Mouse (Mus musculus): ENCODE measurements at regions not wholly inside any gene's neighbourhood (a gene's known extent, or its start where the extent isn't known, plus 50 kb on each side); places are given as distances from the start of the nearest gene placed in this dataset.

DNA sequence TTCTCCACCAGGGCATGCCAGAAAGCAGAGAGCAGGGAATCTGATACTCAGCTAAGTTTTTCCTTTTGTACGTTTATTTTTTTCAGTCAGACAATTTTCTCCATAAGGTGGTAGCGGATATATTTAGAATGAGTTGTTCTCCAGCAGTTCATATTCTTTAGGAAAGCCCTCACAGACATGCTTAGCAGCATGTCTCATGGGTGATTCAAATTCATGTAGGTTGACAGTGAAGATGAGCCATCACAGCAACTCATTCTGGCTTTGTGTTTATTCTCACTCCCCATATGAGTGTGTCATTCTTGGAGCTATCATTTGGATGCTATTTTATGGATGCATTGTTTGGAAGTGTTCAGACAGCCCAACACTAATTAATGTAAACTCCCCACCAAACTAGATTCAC, 424.2 kb upstream of the Fat3 start:
- ATAC-seq (replicated peaks; ENCODE audit: low FRiP score, low read depth) = no peak
- Histone ChIP-seq H3K4me2 (ENCODE audit: low read length) (no peak overlapping the region), H3K4me3 (replicated peaks; ENCODE audit: low read depth, low read length) (no peak overlapping the region), H3K36me3 (ENCODE audit: insufficient read depth, low read length) (no peaks in the 10 kb centered on the region), H3K9me3 (replicated peaks; ENCODE audit: low read length) (no peaks in the 10 kb centered on the region), H3K27ac (no peak overlapping the region), H3K4me1 (replicated peaks; ENCODE audit: insufficient read depth, low read length) (no peaks in the 10 kb centered on the region), H3K27me3 (ENCODE audit: insufficient read depth, low read length) (no peaks in the 10 kb centered on the region), H3K9ac (ENCODE audit: low read depth, low read length) (no peak overlapping the region)
- 79% methylated on average over 2 of the region's 2 CpGs for WGBS
- no peak for TF ChIP-seq CTCF (IDR thresholded peaks at IDR 0.05; ENCODE audit: low read depth)
- no peak for DNase-seq (ENCODE audit: low spot score)

- Histone ChIP-seq H3K36me3 (ENCODE audit: insufficient read depth, low read length) (no peaks in the 10 kb centered on the region), H3K9me3 (replicated peaks; ENCODE audit: low read length) (no peaks in the 10 kb centered on the region), H3K4me3 (replicated peaks; ENCODE audit: low read depth, low read length) (no peak overlapping the region), H3K4me2 (ENCODE audit: low read length) (no peak overlapping the region), H3K27me3 (ENCODE audit: insufficient read depth, low read length) (no peaks in the 10 kb centered on the region), H3K4me1 (replicated peaks; ENCODE audit: insufficient read depth, low read length) (no peaks in the 10 kb centered on the region), H3K27ac (no peak overlapping the region), H3K9ac (ENCODE audit: low read depth, low read length) (no peak overlapping the region)
- ATAC-seq (replicated peaks; ENCODE audit: low FRiP score, low read depth) (no peak), DNase-seq (ENCODE audit: low spot score) (no peak)
- TF ChIP-seq CTCF (IDR thresholded peaks at IDR 0.05; ENCODE audit: low read depth) = no peak
These were observed 405.1 kb upstream of the Fat3 start for GRCm38 (mm10) chr9:16906155-16906554.

- DNase-seq (ENCODE audit: low spot score) (peak; percentile 24), ATAC-seq (replicated peaks; ENCODE audit: low FRiP score, low read depth) (no peak)
- Histone ChIP-seq H3K9me3 (replicated peaks; ENCODE audit: low read length) (no peaks in the 10 kb centered on the region), H3K27me3 (ENCODE audit: insufficient read depth, low read length) (no peaks in the 10 kb centered on the region), H3K4me1 (replicated peaks; ENCODE audit: insufficient read depth, low read length) (no peaks in the 10 kb centered on the region), H3K4me2 (ENCODE audit: low read length) (no peak overlapping the region), H3K9ac (ENCODE audit: low read depth, low read length) (no peak overlapping the region), H3K27ac (no peak overlapping the region), H3K4me3 (replicated peaks; ENCODE audit: low read depth, low read length) (no peak overlapping the region), H3K36me3 (ENCODE audit: insufficient read depth, low read length) (no peaks in the 10 kb centered on the region)
- 50% methylated on average over 2 of the region's 2 CpGs for WGBS
- TF ChIP-seq CTCF (IDR thresholded peaks at IDR 0.05; ENCODE audit: low read depth) = no peak
These were observed 398.0 kb upstream of the Fat3 start for GRCm38 (mm10) chr9:16899060-16899459.

DNA sequence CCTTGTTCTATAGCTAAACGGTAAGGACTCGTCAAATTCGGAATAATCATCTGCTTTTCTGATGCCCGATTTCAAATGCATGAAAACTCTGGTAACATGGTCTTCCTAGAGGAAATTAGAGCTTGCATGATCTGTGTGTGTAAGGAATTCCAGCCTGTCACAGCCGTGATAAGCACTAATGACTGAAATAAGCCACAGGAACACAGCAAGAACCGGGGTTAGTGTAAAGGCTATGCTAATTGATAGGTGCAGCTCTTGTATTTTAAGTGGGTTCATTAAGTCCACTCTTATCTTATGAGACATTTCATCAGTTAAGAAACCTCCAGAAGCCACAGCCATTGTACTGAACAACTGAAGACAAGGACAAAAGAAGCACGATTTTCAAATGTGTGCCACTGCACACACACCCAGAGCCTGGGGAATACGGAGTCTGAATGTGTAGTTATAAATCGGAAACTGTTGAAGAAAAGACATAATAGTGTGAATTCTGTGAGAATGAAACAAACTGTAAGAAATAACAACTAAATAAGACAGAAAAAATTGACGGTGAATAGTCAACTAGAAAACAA, 351.5 kb upstream of the Fat3 start:
- Histone ChIP-seq H3K36me3 (ENCODE audit: insufficient read depth, low read length) (no peaks in the 10 kb centered on the region), H3K27ac (no peak overlapping the region), H3K4me1 (replicated peaks; ENCODE audit: insufficient read depth, low read length) (no peaks in the 10 kb centered on the region), H3K4me3 (replicated peaks; ENCODE audit: low read depth, low read length) (no peak overlapping the region), H3K9me3 (replicated peaks; ENCODE audit: low read length) (no peaks in the 10 kb centered on the region), H3K27me3 (ENCODE audit: insufficient read depth, low read length) (no peaks in the 10 kb centered on the region), H3K9ac (ENCODE audit: low read depth, low read length) (no peak overlapping the region), H3K4me2 (ENCODE audit: low read length) (no peak overlapping the region)
- ATAC-seq (replicated peaks; ENCODE audit: low FRiP score, low read depth) (no peak), DNase-seq (ENCODE audit: low spot score) (no peak)
- WGBS = 83% methylated on average over 10 of the region's 10 CpGs
- TF ChIP-seq CTCF (IDR thresholded peaks at IDR 0.05; ENCODE audit: low read depth) = no peak

GRCm38 (mm10) chr9:16808494-16808893, 307.4 kb upstream of the Fat3 start:
- Histone ChIP-seq H3K27me3 (ENCODE audit: insufficient read depth, low read length) (no peaks in the 10 kb centered on the region), H3K9ac (ENCODE audit: low read depth, low read length) (no peak overlapping the region), H3K9me3 (replicated peaks; ENCODE audit: low read length) (no peaks in the 10 kb centered on the region), H3K4me3 (replicated peaks; ENCODE audit: low read depth, low read length) (no peak overlapping the region), H3K4me2 (ENCODE audit: low read length) (no peak overlapping the region), H3K36me3 (ENCODE audit: insufficient read depth, low read length) (no peaks in the 10 kb centered on the region), H3K27ac (no peak overlapping the region), H3K4me1 (replicated peaks; ENCODE audit: insufficient read depth, low read length) (no peaks in the 10 kb centered on the region)
- no peak for TF ChIP-seq CTCF (IDR thresholded peaks at IDR 0.05; ENCODE audit: low read depth)
- WGBS = 68% methylated on average over 2 of the region's 2 CpGs
- no peak for DNase-seq (ENCODE audit: low spot score)
- no peak for ATAC-seq (replicated peaks; ENCODE audit: low FRiP score, low read depth)

DNA sequence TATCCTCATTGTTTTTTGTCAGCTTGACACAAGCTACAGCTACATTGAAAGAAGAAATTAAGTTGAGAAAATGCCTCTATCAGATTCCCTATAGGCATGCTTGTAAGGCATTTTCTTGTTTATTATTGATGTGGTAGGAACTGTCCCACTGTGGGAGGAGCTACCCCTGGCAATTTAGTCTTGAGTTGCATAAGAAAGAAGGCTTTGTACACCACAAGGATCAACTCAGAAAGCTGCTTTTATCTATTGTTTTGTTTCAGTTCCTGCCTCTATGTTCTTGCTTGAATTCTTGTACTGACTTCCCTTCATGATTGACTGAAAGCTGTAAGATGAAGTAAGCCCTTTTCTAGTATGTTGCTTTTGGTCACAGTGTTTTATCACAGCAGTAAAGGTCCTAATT, 271.8 kb upstream of the Fat3 start:
- Histone ChIP-seq H3K4me1 (replicated peaks; ENCODE audit: insufficient read depth, low read length) (no peaks in the 10 kb centered on the region), H3K27ac (no peak overlapping the region), H3K9me3 (replicated peaks; ENCODE audit: low read length) (no peaks in the 10 kb centered on the region), H3K9ac (ENCODE audit: low read depth, low read length) (no peak overlapping the region), H3K4me2 (ENCODE audit: low read length) (no peak overlapping the region), H3K27me3 (ENCODE audit: insufficient read depth, low read length) (no peaks in the 10 kb centered on the region), H3K36me3 (ENCODE audit: insufficient read depth, low read length) (no peaks in the 10 kb centered on the region), H3K4me3 (replicated peaks; ENCODE audit: low read depth, low read length) (no peak overlapping the region)
- DNase-seq (ENCODE audit: low spot score) (no peak), ATAC-seq (replicated peaks; ENCODE audit: low FRiP score, low read depth) (no peak)
- TF ChIP-seq CTCF (IDR thresholded peaks at IDR 0.05; ENCODE audit: low read depth) = no peak

GRCm38 (mm10) chr9:16727653-16728052, 226.6 kb upstream of the Fat3 start:
- Histone ChIP-seq H3K27me3 (ENCODE audit: insufficient read depth, low read length) (no peaks in the 10 kb centered on the region), H3K4me1 (replicated peaks; ENCODE audit: insufficient read depth, low read length) (no peaks in the 10 kb centered on the region), H3K4me3 (replicated peaks; ENCODE audit: low read depth, low read length) (no peak overlapping the region), H3K27ac (no peak overlapping the region), H3K9ac (ENCODE audit: low read depth, low read length) (no peak overlapping the region), H3K36me3 (ENCODE audit: insufficient read depth, low read length) (no peaks in the 10 kb centered on the region), H3K4me2 (ENCODE audit: low read length) (no peak overlapping the region), H3K9me3 (replicated peaks; ENCODE audit: low read length) (no peaks in the 10 kb centered on the region)
- WGBS = 73% methylated on average over 2 of the region's 2 CpGs
- no peak for DNase-seq (ENCODE audit: low spot score)
- TF ChIP-seq CTCF (IDR thresholded peaks at IDR 0.05; ENCODE audit: low read depth) = no peak
- ATAC-seq (replicated peaks; ENCODE audit: low FRiP score, low read depth) = no peak
